Mouse (Mus musculus): ENCODE measurements at regions not wholly inside any gene's neighbourhood (a gene's known extent, or its start where the extent isn't known, plus 50 kb on each side); places are given as distances from the start of the nearest gene placed in this dataset.

GRCm38 (mm10) chr8:126702294-126702693, 108.5 kb upstream of the Irf2bp2 start:
- intact Hi-C loops (cut with DNase I; ENCODE audit: low total_unique reads) = no loop called here
- DNase-seq = no peak

GRCm38 (mm10) chr8:126699389-126699775, 105.6 kb upstream of the Irf2bp2 start:
- no peak for DNase-seq
- intact Hi-C loops (cut with DNase I; ENCODE audit: low total_unique reads) = no loop called here

GRCm38 (mm10) chr8:126698601-126699388, 105.0 kb upstream of the Irf2bp2 start:
- peak; percentile 25 for DNase-seq
- intact Hi-C loops (cut with DNase I; ENCODE audit: low total_unique reads) = no loop called here

GRCm38 (mm10) chr8:126696346-126697010, 102.7 kb upstream of the Irf2bp2 start:
- no peak for DNase-seq
- intact Hi-C loops (cut with DNase I; ENCODE audit: low total_unique reads) = no loop called here

GRCm38 (mm10) chr8:126694370-126694769, 100.6 kb upstream of the Irf2bp2 start:
- peak; percentile 51 for DNase-seq
- intact Hi-C loops (cut with DNase I; ENCODE audit: low total_unique reads) = loop anchor here (5.0 kb wide), 1 partner anchor 33 kb away; no protein-coding TSS in a partner anchor

GRCm38 (mm10) chr8:126693642-126694041, 99.9 kb upstream of the Irf2bp2 start:
- intact Hi-C loops (cut with DNase I; ENCODE audit: low total_unique reads) = loop anchor here (5.0 kb wide), 1 partner anchor 34 kb away; no protein-coding TSS in a partner anchor
- DNase-seq = no peak

GRCm38 (mm10) chr8:126692711-126693110, 98.9 kb upstream of the Irf2bp2 start:
- no peak for DNase-seq
- intact Hi-C loops (cut with DNase I; ENCODE audit: low total_unique reads) = loop anchor here (5.0 kb wide), 1 partner anchor 35 kb away; no protein-coding TSS in a partner anchor

- intact Hi-C loops (cut with DNase I; ENCODE audit: low total_unique reads) = loop anchor here (5.0 kb wide), 1 partner anchor 35 kb away; no protein-coding TSS in a partner anchor
- peak; percentile 63 for DNase-seq
These were observed 98.5 kb upstream of the Irf2bp2 start for GRCm38 (mm10) chr8:126692263-126692662.

- intact Hi-C loops (cut with DNase I; ENCODE audit: low total_unique reads) = no loop called here
These were observed 94.7 kb upstream of the Irf2bp2 start for GRCm38 (mm10) chr8:126688450-126688849.

GRCm38 (mm10) chr8:126688014-126688413, 94.2 kb upstream of the Irf2bp2 start:
- DNase-seq = no peak
- intact Hi-C loops (cut with DNase I; ENCODE audit: low total_unique reads) = no loop called here

More at GRCm38 (mm10) chr8:126688450-126688849, 94.7 kb upstream of the Irf2bp2 start:
- DNase-seq = no peak

GRCm38 (mm10) chr8:126686827-126687226, 93.0 kb upstream of the Irf2bp2 start:
- intact Hi-C loops (cut with DNase I; ENCODE audit: low total_unique reads) = no loop called here
- peak; percentile 33 for DNase-seq

GRCm38 (mm10) chr8:126685365-126685764, 91.6 kb upstream of the Irf2bp2 start:
- intact Hi-C loops (cut with DNase I; ENCODE audit: low total_unique reads) = no loop called here
- no peak for DNase-seq

GRCm38 (mm10) chr8:126683950-126684349, 90.2 kb upstream of the Irf2bp2 start:
- intact Hi-C loops (cut with DNase I; ENCODE audit: low total_unique reads) = no loop called here
- DNase-seq = peak; percentile 39

GRCm38 (mm10) chr8:126683555-126683947, 89.8 kb upstream of the Irf2bp2 start:
- intact Hi-C loops (cut with DNase I; ENCODE audit: low total_unique reads) = no loop called here
- DNase-seq = no peak

GRCm38 (mm10) chr8:126682817-126683554, 89.2 kb upstream of the Irf2bp2 start:
- DNase-seq = no peak
- intact Hi-C loops (cut with DNase I; ENCODE audit: low total_unique reads) = no loop called here

- intact Hi-C loops (cut with DNase I; ENCODE audit: low total_unique reads) = no loop called here
- DNase-seq = no peak
These were observed 88.3 kb upstream of the Irf2bp2 start for GRCm38 (mm10) chr8:126681948-126682651.

GRCm38 (mm10) chr8:126678004-126678751, 84.4 kb upstream of the Irf2bp2 start:
- intact Hi-C loops (cut with DNase I; ENCODE audit: low total_unique reads) = loop anchor here (10.0 kb wide), 1 partner anchor 47 kb away; no protein-coding TSS in a partner anchor
- no peak for DNase-seq

GRCm38 (mm10) chr8:126675153-126675552, 81.4 kb upstream of the Irf2bp2 start:
- intact Hi-C loops (cut with DNase I; ENCODE audit: low total_unique reads) = loop anchor here (10.0 kb wide), 1 partner anchor 50 kb away; no protein-coding TSS in a partner anchor
- no peak for DNase-seq
